Mouse (Mus musculus): ENCODE data around the gene D10Jhu81e. TPM values are rescaled to one million over a fixed set of nuclear protein-coding genes. Genes with fewer than 3 reads are reported as not detected.

The D10Jhu81e gene
- polyA plus RNA-seq, 1 experiment from 2014 or later, result 19.7 TPM

DNA sequence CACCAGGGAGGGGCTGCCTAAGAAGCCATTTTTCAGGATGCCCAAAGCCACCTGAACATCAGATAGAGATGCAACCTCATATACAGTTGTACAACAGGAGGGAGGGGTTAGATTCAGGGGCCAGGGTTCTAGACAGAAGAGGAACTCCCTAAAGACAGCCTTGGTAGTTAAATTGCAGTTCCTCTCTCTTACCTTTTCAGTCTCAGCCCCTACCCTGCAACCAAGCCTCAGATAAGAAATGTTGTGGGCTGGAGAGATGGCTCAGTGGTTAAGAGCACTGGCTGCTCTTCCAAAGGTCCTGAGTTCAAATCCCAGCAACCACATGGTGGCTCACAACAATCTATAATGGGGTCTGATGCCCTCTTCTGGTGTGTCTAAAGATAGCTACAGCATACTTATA is 1.8 kb downstream of the D10Jhu81e start:
- H3K4me3 ChIP-seq (ENCODE audit: low read depth, low read length), result no peak overlapping the region
- H3K9me3 ChIP-seq (ENCODE audit: control insufficient read depth, low read length), result no peaks in the 10 kb centered on the region
- no peak overlapping the region for H3K4me2 ChIP-seq (ENCODE audit: low read length)
- no peak overlapping the region for H3K27ac ChIP-seq (ENCODE audit: low read depth)
- H3K9ac ChIP-seq (ENCODE audit: low read length), result no peak overlapping the region
- no peaks in the 10 kb centered on the region for H3K27me3 ChIP-seq (replicated peaks; ENCODE audit: control insufficient read depth, insufficient read depth, low read length)
- H3K36me3 ChIP-seq (ENCODE audit: control insufficient read depth, insufficient read depth, low read length), result peaks cover 64% of the 10 kb centered on the region
- H3K4me1 ChIP-seq (replicated peaks; ENCODE audit: control insufficient read depth, insufficient read depth, low read length), result peaks cover 12% of the 10 kb centered on the region
- no peak for ATAC-seq (replicated peaks; ENCODE audit: low FRiP score, low TSS enrichment, low read depth)
- DNase-seq (ENCODE audit: low spot score), result no peak

DNA sequence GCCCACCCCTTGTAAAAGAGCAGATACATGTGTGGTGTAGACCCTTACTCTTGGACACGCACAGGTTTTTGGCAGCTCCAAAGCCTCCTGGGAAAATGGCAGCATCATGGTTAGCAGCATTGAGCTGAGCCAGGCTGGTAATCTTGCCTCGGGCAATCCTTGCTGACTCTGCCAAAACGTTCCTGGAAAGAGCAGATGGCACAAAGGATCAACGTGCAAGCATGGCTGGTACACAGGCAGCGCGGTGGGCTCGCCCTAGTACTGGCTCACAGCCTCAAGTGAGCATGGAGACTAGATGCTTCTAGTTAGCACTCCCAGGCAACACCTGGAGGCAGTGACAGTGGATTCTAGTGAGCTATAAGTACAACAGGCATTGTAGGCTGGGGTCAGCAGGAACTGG is 2.2 kb downstream of the D10Jhu81e start:
- Histone ChIP-seq H3K4me2 (ENCODE audit: low read length) (no peak overlapping the region), H3K4me3 (ENCODE audit: low read depth, low read length) (no peak overlapping the region), H3K4me1 (replicated peaks; ENCODE audit: control insufficient read depth, insufficient read depth, low read length) (peaks cover 12% of the 10 kb centered on the region), H3K36me3 (ENCODE audit: control insufficient read depth, insufficient read depth, low read length) (peaks cover 64% of the 10 kb centered on the region), H3K9me3 (ENCODE audit: control insufficient read depth, low read length) (no peaks in the 10 kb centered on the region), H3K27ac (ENCODE audit: low read depth) (no peak overlapping the region), H3K27me3 (replicated peaks; ENCODE audit: control insufficient read depth, insufficient read depth, low read length) (no peaks in the 10 kb centered on the region), H3K9ac (ENCODE audit: low read length) (no peak overlapping the region)
- no peak for ATAC-seq (replicated peaks; ENCODE audit: low FRiP score, low TSS enrichment, low read depth)
- DNase-seq (ENCODE audit: low spot score), result no peak
- WGBS, result 94% methylated on average over 7 of the region's 7 CpGs

DNA sequence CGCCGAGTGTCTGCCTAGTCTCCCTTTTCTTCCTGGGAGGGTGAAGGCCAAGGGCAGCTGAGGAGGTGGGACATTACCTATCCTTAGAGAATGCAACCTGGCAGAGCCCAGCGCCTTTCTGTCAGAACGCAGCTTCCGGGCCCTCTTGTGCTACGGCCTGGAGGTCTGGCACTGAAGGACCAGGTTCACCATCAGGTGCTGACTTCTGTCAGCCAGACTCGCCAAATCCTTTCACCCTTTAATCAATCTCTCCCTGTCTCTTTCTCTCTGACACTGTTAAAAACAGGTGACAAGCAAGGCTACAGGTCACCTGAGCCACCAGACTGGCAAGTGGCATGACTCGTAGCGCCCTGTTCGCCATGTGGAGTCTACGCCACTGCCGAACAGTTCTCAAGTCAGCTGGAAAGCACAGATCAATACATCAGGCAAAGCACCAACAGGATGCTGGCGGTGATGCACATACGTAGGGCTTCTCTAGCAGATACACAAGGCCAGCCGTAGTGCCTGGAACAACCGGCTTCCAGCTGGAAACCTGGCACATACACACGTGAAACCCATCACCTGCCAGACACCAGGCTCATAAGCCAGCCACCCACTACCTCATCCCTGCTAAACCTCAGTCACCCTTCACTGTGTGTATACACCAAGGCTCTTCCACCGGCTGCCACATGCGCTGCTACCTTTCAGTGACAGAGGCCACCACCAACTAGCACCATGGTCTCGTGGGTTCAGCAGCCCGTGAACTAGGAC is 4.2 kb downstream of the D10Jhu81e start:
- H3K36me3 ChIP-seq (ENCODE audit: control insufficient read depth, insufficient read depth, low read length), result peaks cover 68% of the 10 kb centered on the region
- no peaks in the 10 kb centered on the region for H3K27me3 ChIP-seq (replicated peaks; ENCODE audit: control insufficient read depth, insufficient read depth, low read length)
- DNase-seq (ENCODE audit: low spot score), result no peak
- H3K4me2 ChIP-seq (ENCODE audit: low read length), result no peak overlapping the region
- no peak overlapping the region for H3K4me3 ChIP-seq (ENCODE audit: low read depth, low read length)
- no peak for ATAC-seq (replicated peaks; ENCODE audit: low FRiP score, low TSS enrichment, low read depth)
- WGBS, result 91% methylated on average over 21 of the region's 21 CpGs
- H3K9ac ChIP-seq (ENCODE audit: low read length), result no peak overlapping the region
- peaks cover 11% of the 10 kb centered on the region for H3K4me1 ChIP-seq (replicated peaks; ENCODE audit: control insufficient read depth, insufficient read depth, low read length)
- no peaks in the 10 kb centered on the region for H3K9me3 ChIP-seq (ENCODE audit: control insufficient read depth, low read length)
- H3K27ac ChIP-seq (ENCODE audit: low read depth), result no peak overlapping the region

DNA sequence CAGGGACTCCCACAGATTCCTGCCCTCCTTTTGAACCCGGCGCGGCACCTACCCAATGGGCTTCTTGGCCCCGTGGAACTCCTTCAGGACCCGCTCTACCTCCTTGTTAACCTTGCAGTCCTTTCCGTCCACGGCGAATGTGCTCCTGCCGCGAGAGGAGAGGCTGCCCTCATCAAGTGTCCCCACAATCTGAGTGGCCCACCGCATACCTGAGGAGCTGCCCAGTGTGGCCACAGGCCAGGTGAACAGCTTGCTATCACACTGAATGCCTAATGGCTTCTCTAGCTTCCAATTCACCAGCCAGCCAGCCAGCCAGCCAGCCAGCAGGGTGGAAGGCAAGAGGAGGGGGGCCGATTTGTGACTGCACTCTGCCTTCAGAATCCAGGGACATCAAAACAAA is 4.8 kb downstream of the D10Jhu81e start:
- H3K36me3 ChIP-seq (ENCODE audit: control insufficient read depth, insufficient read depth, low read length), result peaks cover 70% of the 10 kb centered on the region
- no peak for DNase-seq (ENCODE audit: low spot score)
- H3K9ac ChIP-seq (ENCODE audit: low read length), result no peak overlapping the region
- H3K4me2 ChIP-seq (ENCODE audit: low read length), result no peak overlapping the region
- 94% methylated on average over 12 of the region's 12 CpGs for WGBS
- H3K27me3 ChIP-seq (replicated peaks; ENCODE audit: control insufficient read depth, insufficient read depth, low read length), result no peaks in the 10 kb centered on the region
- no peak overlapping the region for H3K27ac ChIP-seq (ENCODE audit: low read depth)
- no peaks in the 10 kb centered on the region for H3K9me3 ChIP-seq (ENCODE audit: control insufficient read depth, low read length)
- H3K4me3 ChIP-seq (ENCODE audit: low read depth, low read length), result no peak overlapping the region
- no peak for ATAC-seq (replicated peaks; ENCODE audit: low FRiP score, low TSS enrichment, low read depth)
- H3K4me1 ChIP-seq (replicated peaks; ENCODE audit: control insufficient read depth, insufficient read depth, low read length), result peaks cover 6% of the 10 kb centered on the region

DNA sequence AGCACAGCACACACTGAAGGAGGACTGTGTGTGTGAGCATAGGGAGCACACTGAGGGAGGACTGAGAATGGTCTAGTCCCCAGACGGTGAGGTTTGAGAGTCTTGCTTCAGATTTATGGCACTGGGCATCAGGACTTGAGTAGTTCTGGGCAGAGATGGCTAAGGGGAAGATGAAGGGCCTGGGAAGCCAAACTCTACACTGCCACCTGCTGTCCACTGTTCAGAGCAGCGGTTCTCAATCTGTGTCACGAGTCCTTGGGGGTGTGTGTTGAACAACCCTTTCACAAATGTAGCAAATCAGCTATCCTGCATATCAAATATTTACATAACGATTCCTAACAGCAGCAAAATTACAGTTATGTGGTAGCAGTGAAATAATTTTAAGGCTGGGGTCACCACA is 5.7 kb downstream of the D10Jhu81e start:
- peaks cover 70% of the 10 kb centered on the region for H3K36me3 ChIP-seq (ENCODE audit: control insufficient read depth, insufficient read depth, low read length)
- 37% methylated on average over 4 of the region's 4 CpGs for WGBS

DNA sequence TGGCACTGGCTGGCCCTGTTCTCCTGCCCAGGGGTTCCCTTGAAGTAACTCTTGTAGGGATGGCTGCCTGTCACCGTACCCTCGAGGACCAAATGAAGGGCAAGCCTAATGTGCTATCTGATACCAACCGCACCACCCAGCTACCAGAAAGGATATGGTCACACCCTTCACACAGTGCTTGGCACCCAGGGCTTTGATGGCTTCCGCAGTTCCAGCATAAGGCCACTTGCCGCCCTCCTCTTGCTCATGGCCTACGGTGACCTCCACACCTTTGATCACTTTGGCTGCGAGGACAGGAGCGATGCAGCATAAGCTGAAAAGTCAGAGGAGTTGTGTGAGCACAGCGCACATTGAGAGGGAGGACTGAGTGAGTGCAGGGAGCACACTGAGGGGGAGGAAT is 6.3 kb downstream of the D10Jhu81e start:
- 91% methylated on average over 9 of the region's 9 CpGs for WGBS
- no peak overlapping the region for H3K27ac ChIP-seq (ENCODE audit: low read depth)
- ATAC-seq (replicated peaks; ENCODE audit: low FRiP score, low TSS enrichment, low read depth), result no peak

More for the DNA sequence above, 5.7 kb downstream of the D10Jhu81e start:
- Histone ChIP-seq H3K9me3 (ENCODE audit: control insufficient read depth, low read length) (no peaks in the 10 kb centered on the region), H3K4me1 (replicated peaks; ENCODE audit: control insufficient read depth, insufficient read depth, low read length) (peaks cover 11% of the 10 kb centered on the region), H3K27ac (ENCODE audit: low read depth) (no peak overlapping the region), H3K9ac (ENCODE audit: low read length) (no peak overlapping the region), H3K4me3 (ENCODE audit: low read depth, low read length) (no peak overlapping the region), H3K4me2 (ENCODE audit: low read length) (no peak overlapping the region), H3K27me3 (replicated peaks; ENCODE audit: control insufficient read depth, insufficient read depth, low read length) (no peaks in the 10 kb centered on the region)
- DNase-seq (ENCODE audit: low spot score), result peak; percentile 76
- 0 out of 2 replicates have a peak, but pooled peaks have one; percentile 14 for ATAC-seq (replicated peaks; ENCODE audit: low FRiP score, low TSS enrichment, low read depth)

DNA sequence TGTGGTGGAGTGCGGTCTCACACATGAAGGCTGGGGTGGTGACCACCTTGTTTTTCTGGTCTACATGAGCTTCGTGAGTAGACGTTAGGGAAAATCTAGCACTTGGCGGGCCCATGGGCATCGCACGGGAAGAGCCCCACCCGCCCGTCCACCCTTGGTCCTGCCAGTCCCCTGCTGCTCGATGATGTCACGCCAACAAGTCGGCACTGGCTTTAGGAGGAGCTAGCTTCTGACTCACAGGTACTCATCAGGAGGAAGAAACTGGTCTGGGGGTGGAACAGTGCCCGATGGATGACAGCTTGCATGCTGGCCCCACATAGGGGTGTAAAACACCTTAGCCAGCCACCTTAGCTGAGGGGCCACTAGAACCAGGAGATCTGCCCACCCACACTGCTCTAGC is 6.9 kb downstream of the D10Jhu81e start:
- no peak for ATAC-seq (replicated peaks; ENCODE audit: low FRiP score, low TSS enrichment, low read depth)
- WGBS, result 94% methylated on average over 12 of the region's 12 CpGs
- H3K27me3 ChIP-seq (replicated peaks; ENCODE audit: control insufficient read depth, insufficient read depth, low read length), result no peaks in the 10 kb centered on the region
- H3K36me3 ChIP-seq (ENCODE audit: control insufficient read depth, insufficient read depth, low read length), result peaks cover 67% of the 10 kb centered on the region
- H3K4me3 ChIP-seq (ENCODE audit: low read depth, low read length), result no peak overlapping the region
- DNase-seq (ENCODE audit: low spot score), result no peak
- no peak overlapping the region for H3K4me2 ChIP-seq (ENCODE audit: low read length)
- H3K4me1 ChIP-seq (replicated peaks; ENCODE audit: control insufficient read depth, insufficient read depth, low read length), result peaks cover 6% of the 10 kb centered on the region
- H3K9me3 ChIP-seq (ENCODE audit: control insufficient read depth, low read length), result no peaks in the 10 kb centered on the region
- H3K27ac ChIP-seq (ENCODE audit: low read depth), result no peak overlapping the region
- H3K9ac ChIP-seq (ENCODE audit: low read length), result no peak overlapping the region

More for the DNA sequence above, 6.3 kb downstream of the D10Jhu81e start:
- Histone ChIP-seq H3K9me3 (ENCODE audit: control insufficient read depth, low read length) (no peaks in the 10 kb centered on the region), H3K9ac (ENCODE audit: low read length) (no peak overlapping the region), H3K4me3 (ENCODE audit: low read depth, low read length) (no peak overlapping the region), H3K27me3 (replicated peaks; ENCODE audit: control insufficient read depth, insufficient read depth, low read length) (no peaks in the 10 kb centered on the region), H3K4me2 (ENCODE audit: low read length) (no peak overlapping the region), H3K4me1 (replicated peaks; ENCODE audit: control insufficient read depth, insufficient read depth, low read length) (peaks cover 6% of the 10 kb centered on the region), H3K36me3 (ENCODE audit: control insufficient read depth, insufficient read depth, low read length) (peaks cover 70% of the 10 kb centered on the region)
- no peak for DNase-seq (ENCODE audit: low spot score)

DNA sequence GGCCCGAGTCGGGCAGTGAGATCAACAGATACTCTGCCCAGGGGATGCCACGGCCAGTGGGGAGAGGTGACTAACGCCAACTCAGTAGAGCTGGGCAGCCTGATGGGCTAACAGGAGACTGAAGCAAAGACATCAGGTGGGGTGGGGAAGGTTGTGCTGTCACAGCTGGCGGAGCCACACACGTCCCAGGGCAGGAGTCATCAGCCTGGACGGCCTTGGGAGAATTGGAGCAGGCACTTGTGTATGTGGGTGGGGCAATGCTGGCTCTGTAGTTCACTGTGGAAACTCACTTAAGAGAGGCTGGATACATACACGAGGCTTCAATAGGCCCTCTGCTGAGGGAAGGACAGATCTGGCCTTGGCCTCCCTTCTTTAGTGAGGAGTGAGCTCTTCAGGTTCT is 8.5 kb downstream of the D10Jhu81e start:
- Histone ChIP-seq H3K27me3 (replicated peaks; ENCODE audit: control insufficient read depth, insufficient read depth, low read length) (no peaks in the 10 kb centered on the region), H3K36me3 (ENCODE audit: control insufficient read depth, insufficient read depth, low read length) (peaks cover 52% of the 10 kb centered on the region), H3K9me3 (ENCODE audit: control insufficient read depth, low read length) (no peaks in the 10 kb centered on the region), H3K9ac (ENCODE audit: low read length) (no peak overlapping the region), H3K4me3 (ENCODE audit: low read depth, low read length) (no peak overlapping the region), H3K27ac (ENCODE audit: low read depth) (no peak overlapping the region), H3K4me2 (ENCODE audit: low read length) (no peak overlapping the region), H3K4me1 (replicated peaks; ENCODE audit: control insufficient read depth, insufficient read depth, low read length) (peaks cover 6% of the 10 kb centered on the region)
- ATAC-seq (replicated peaks; ENCODE audit: low FRiP score, low TSS enrichment, low read depth) (no peak), DNase-seq (ENCODE audit: low spot score) (no peak)
- 83% methylated on average over 8 of the region's 8 CpGs for WGBS
